Mouse (Mus musculus) midbrain, embryonic 12.5 days (tissue): Measurements from ENCODE around the gene Dennd4b. TPM values are rescaled to one million over a fixed set of nuclear protein-coding genes. Genes with fewer than 3 reads are reported as not detected.

Experiments
- ATAC-seq: fragments of 200-750 bp; cut with Nextera tagmentation; 2 replicates; pipeline ENCODE4 v1.8.0; 2017; ENCODE audit warnings: low read depth, moderate TSS enrichment, moderate library complexity; ENCODE audit not compliant: low FRiP score
- H3K27ac ChIP-seq: fragments of 300-500 bp; sonication (generic); replicated peaks from 2 replicates; pipeline ENCODE4 v1.5.1; 2016; ENCODE audit warnings: mild to moderate bottlenecking
- H3K27me3 ChIP-seq: fragments of 300-500 bp; sonication (generic); 2 replicates; pipeline ENCODE4 v1.6.1; 2016; ENCODE audit warnings: mild to moderate bottlenecking
- H3K36me3 ChIP-seq: fragments of 300-500 bp; sonication (generic); 2 replicates; pipeline ENCODE4 v1.6.1; 2016
- H3K4me1 ChIP-seq: fragments of 300-500 bp; sonication (generic); 2 replicates; pipeline ENCODE4 v1.6.1; 2016
- H3K4me2 ChIP-seq: fragments of 300-500 bp; sonication (generic); replicated peaks from 2 replicates; pipeline ENCODE4 v1.6.1; 2016; ENCODE audit warnings: mild to moderate bottlenecking, moderate library complexity
- H3K4me3 ChIP-seq: fragments of 300-500 bp; sonication (generic); 2 replicates; pipeline ENCODE4 v1.5.1; 2016; ENCODE audit warnings: mild to moderate bottlenecking
- H3K9ac ChIP-seq: fragments of 300-500 bp; sonication (generic); replicated peaks from 2 replicates; pipeline ENCODE4 v1.6.1; 2016; ENCODE audit warnings: mild to moderate bottlenecking, moderate library complexity
- H3K9me3 ChIP-seq: fragments of 300-500 bp; sonication (generic); 2 replicates; pipeline ENCODE4 v1.6.1; 2016; ENCODE audit warnings: mild to moderate bottlenecking
- WGBS: fragments of 180-500 bp; shearing (Covaris S2); methylation state at CpG from one replicate; pipeline ENCODE4 v1.1.7; 2016; 5-methylcytosine and 5-hydroxymethylcytosine counted together
- polyA plus RNA-seq: library from polyadenylated mRNA; unstranded; fragments of >200 nt; fragmentation: Nextera tagmentation; extraction: Ambion mirVana; gene quantifications from 2 replicates; pipeline ENCODE4 v1.2.1, GENCODE M21; 2016

Gene Dennd4b
- polyA plus RNA-seq: 6.6 and 6.9 TPM in 2 replicates

DNA sequence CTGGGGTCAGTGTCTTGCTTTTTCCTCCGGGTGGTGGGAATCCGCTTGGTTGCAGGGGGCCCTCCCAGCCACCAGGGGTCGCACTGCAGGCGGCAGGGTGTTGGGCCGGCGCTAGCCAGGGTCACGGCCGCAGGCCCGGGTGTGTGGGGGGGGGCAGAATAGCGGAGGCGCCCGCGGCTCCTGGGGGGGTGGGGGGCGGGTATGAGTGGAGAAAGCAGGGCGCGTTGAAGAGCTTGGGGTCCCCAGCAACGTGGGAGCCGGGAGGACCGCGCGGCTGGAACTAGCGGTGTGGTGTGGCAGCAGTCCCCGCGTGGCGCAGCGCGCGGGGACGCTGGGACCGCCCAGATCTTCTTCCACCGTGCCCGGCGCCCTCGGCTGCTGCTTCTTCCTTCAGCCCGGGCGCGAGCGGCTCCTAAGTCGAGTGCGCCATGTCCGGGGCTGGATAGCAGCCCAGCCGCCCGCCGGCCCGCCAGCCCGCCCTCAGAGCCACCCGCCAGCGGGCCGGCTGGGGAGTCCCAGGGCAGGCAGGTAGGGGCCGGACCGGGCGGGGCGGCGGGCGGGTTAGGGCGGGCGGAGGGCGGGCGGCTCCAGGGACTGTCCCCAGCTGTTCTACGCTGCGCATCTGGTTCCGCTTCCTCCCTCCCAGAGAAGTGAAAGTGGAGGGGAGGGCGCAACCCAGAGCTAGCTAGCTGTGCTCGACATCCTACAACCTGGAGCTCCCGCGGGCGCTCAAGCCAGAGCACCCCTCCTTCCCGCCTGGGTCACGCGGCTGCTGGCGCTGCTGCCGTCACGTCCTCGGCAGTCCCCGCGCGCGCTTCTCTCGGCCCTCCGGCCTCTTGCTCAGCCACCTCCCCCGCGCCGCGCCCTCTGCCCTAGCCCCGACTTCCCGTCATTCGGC is at the start of gene Dennd4b:
Gene Dennd4b, plus strand, starts transcription at position 152 of the 898 bp plus-strand sequence.
- Histone ChIP-seq H3K4me1 (peaks cover 14% of the 10 kb centered on the region), H3K27ac (peak within 1 kb of the TSS; percentile 94), H3K4me2 (peak within 1 kb of the TSS; percentile 92), H3K36me3 (peaks cover 41% of the 10 kb centered on the region), H3K27me3 (no peaks in the 10 kb centered on the region), H3K9ac (peak within 1 kb of the TSS; percentile 92), H3K9me3 (no peaks in the 10 kb centered on the region), H3K4me3 (peak within 1 kb of the TSS; percentile 96)
- ATAC-seq: peak; percentile 80
- under 1% methylated on average over 83 of the region's 87 CpGs for WGBS

DNA sequence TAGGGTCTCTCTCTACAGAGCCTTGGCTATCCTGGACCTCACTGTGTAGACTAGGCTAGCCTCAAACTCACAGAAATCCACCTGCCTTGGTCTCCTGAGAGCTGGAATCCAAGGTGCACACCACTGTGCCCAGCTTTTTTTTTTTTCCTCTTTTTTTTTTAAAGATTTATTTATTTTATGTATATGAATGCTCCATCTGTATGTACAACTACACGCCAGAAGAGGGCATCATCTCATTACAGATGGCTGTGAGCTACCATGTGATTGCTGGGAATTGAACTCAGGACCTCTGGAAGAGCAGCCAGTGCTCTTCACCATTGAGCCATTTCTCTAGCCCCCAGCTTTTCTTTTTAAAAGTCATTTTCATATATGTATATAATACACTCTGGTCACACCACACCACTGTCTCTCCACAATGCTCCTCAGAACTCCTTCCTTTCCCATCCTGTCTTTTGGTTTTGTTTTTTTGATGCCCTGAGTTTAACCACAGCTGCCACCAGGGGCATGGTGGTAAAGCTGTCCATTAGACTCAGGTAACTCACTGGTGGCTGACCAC is 49.1 kb upstream of the Dennd4b start:
- Histone ChIP-seq H3K4me2 (no peak overlapping the region), H3K9me3 (no peaks in the 10 kb centered on the region), H3K27me3 (no peaks in the 10 kb centered on the region), H3K27ac (no peak overlapping the region), H3K4me1 (peaks cover 32% of the 10 kb centered on the region), H3K36me3 (peaks cover 17% of the 10 kb centered on the region), H3K4me3 (no peak overlapping the region), H3K9ac (no peak overlapping the region)
- WGBS: 33% methylated on average over 1 of the region's 1 CpGs
- no peak for ATAC-seq

DNA sequence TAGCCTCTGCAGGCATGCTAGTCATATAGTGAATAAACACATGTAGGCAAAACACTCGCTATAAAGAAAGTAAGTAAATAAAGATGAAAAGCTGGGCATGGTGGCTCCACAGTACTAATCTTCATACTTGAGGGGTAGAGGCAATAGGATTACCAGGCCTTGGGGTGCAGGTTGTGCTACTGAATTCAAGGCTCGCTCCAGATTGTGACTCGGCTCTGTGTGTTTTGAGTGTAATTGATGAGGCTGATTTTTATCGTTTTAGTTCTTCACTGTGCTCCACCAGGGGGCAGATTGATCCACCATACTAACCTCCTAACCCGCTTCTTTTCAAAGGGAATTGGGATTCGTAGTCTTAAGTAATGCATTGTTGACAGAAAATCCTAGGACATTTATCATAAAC is 44.9 kb upstream of the Dennd4b start:
- Histone ChIP-seq H3K4me2 (peak overlapping the region; percentile 68), H3K4me1 (peaks cover 20% of the 10 kb centered on the region), H3K4me3 (peak overlapping the region; percentile 45), H3K9me3 (no peaks in the 10 kb centered on the region), H3K27ac (peak overlapping the region; percentile 69), H3K36me3 (0 out of 2 replicates have a peak, but pooled peaks cover 5% of the 10 kb centered on the region), H3K9ac (peak overlapping the region; percentile 48), H3K27me3 (no peaks in the 10 kb centered on the region)
- ATAC-seq: 0 out of 2 replicates have a peak, but pooled peaks have one; percentile 31
- WGBS: 16% methylated on average over 6 of the region's 6 CpGs

DNA sequence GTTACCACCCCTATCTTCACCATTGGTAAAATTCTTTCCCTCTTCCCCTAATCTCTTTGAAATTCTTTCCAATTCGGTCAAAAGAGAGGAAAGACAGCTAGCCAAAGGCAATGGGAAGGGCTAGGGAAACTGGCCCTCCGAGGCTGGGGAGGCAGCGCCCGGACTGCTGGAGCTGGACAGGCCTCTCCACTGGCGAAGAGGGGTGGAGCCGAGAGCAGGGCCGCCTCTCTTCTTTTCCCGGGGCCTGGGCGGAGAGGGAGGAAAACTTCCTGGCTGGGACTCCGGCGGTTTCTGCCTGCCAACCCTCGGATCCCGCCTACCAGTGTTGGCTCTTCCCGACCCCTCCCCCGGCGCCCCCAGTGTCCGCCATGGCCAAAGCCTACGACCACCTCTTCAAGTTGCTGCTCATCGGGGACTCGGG is 44.4 kb upstream of the Dennd4b start:
- H3K27ac ChIP-seq: peak overlapping the region; percentile 69
- H3K27me3 ChIP-seq: no peaks in the 10 kb centered on the region
- ATAC-seq: peak; percentile 73
- peak overlapping the region; percentile 68 for H3K4me2 ChIP-seq
- WGBS: under 1% methylated on average over 20 of the region's 20 CpGs
- H3K36me3 ChIP-seq: 0 out of 2 replicates have a peak, but pooled peaks cover 5% of the 10 kb centered on the region
- no peaks in the 10 kb centered on the region for H3K9me3 ChIP-seq
- peaks cover 20% of the 10 kb centered on the region for H3K4me1 ChIP-seq
- peak overlapping the region; percentile 48 for H3K9ac ChIP-seq
- peak overlapping the region; percentile 45 for H3K4me3 ChIP-seq

DNA sequence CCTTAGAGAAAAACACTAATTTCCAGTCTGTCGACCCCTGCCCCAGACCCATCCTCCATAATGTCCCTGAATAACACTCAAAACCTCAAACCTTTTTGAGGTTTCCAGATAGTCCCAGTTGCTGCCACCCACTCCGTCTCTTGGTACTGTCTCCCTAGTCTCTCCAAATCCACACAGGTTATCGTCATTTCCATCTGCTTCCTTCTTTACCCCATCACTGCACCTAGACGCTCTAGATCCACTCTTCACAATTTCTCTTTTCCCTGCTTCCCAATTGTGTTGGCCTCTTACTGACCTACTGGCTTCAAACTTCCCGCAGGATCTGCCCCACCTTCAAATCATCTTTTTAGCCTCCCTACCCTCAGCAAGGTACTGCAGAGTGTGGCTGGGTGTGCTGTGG is 43.9 kb upstream of the Dennd4b start:
- H3K4me2 ChIP-seq: peak overlapping the region; percentile 68
- peak overlapping the region; percentile 48 for H3K9ac ChIP-seq
- no peaks in the 10 kb centered on the region for H3K9me3 ChIP-seq
- no peak overlapping the region for H3K27ac ChIP-seq
- H3K4me1 ChIP-seq: peaks cover 20% of the 10 kb centered on the region
- ATAC-seq: no peak
- peak overlapping the region; percentile 45 for H3K4me3 ChIP-seq
- 0 out of 2 replicates have a peak, but pooled peaks cover 5% of the 10 kb centered on the region for H3K36me3 ChIP-seq
- 24% methylated on average over 5 of the region's 5 CpGs for WGBS
- no peaks in the 10 kb centered on the region for H3K27me3 ChIP-seq

DNA sequence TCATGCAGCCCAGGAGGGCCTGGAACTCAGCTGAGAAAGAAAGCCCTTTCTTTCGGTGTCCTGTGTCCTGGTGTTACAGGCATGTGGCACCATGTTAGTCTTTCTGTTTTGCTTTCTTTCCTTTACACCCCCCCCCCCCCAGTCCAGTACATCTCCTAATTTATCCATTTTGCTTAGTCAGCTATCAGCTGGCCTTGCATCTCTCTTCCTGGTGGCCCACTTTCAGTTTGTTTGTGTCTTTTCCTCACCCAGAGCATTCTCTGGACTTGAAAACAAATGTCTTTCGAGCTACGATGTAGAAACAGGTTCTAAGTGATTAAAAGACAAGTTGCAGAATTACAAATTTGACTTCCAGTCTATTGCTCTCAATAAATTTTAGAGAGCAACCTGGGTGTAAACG is 42.5 kb upstream of the Dennd4b start:
- 84% methylated on average over 4 of the region's 4 CpGs for WGBS
- Histone ChIP-seq H3K36me3 (0 out of 2 replicates have a peak, but pooled peaks cover 5% of the 10 kb centered on the region), H3K27me3 (no peaks in the 10 kb centered on the region), H3K4me3 (no peak overlapping the region), H3K4me1 (peaks cover 20% of the 10 kb centered on the region), H3K4me2 (no peak overlapping the region), H3K9ac (no peak overlapping the region), H3K27ac (no peak overlapping the region), H3K9me3 (no peaks in the 10 kb centered on the region)
- ATAC-seq: no peak

DNA sequence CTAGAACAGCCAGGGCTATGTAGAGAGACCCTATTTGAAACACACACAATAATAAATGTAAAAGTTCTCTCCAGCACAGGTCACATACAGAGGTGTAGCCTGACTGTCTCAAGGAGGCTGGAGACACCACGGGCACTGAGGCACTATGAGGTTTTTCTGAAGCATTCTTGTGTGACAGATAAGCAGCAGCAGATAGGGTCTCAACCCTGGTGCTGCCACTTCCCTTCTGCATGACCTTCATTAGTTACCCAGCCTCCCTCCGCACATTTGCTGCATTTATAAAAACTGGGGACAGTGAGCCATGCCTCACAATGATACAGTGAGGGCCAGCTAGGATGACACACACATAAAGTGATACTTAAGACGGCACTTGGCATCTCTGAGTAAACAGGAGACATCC is 42.0 kb upstream of the Dennd4b start:
- WGBS: 92% methylated on average over 3 of the region's 3 CpGs
- no peak overlapping the region for H3K27ac ChIP-seq
- no peak overlapping the region for H3K4me2 ChIP-seq
- no peak for ATAC-seq
- H3K9me3 ChIP-seq: no peaks in the 10 kb centered on the region
- no peaks in the 10 kb centered on the region for H3K27me3 ChIP-seq
- no peak overlapping the region for H3K4me3 ChIP-seq
- no peak overlapping the region for H3K9ac ChIP-seq
- H3K36me3 ChIP-seq: 0 out of 2 replicates have a peak, but pooled peaks cover 5% of the 10 kb centered on the region
- peaks cover 20% of the 10 kb centered on the region for H3K4me1 ChIP-seq

GRCm38 (mm10) chr3:90224331-90224730 is 40.7 kb upstream of the Dennd4b start:
- Histone ChIP-seq H3K4me3 (no peak overlapping the region), H3K36me3 (0 out of 2 replicates have a peak, but pooled peaks cover 5% of the 10 kb centered on the region), H3K9ac (no peak overlapping the region), H3K4me2 (no peak overlapping the region), H3K27ac (no peak overlapping the region), H3K27me3 (no peaks in the 10 kb centered on the region; the same call in 1 of the 2 replicates), H3K4me1 (peaks cover 20% of the 10 kb centered on the region), H3K9me3 (no peaks in the 10 kb centered on the region)
- 87% methylated on average over 10 of the region's 10 CpGs for WGBS
- no peak for ATAC-seq

GRCm38 (mm10) chr3:90231075-90231474 is 33.9 kb upstream of the Dennd4b start:
- Histone ChIP-seq H3K36me3 (peaks cover 22% of the 10 kb centered on the region), H3K9me3 (no peaks in the 10 kb centered on the region), H3K4me3 (peak overlapping the region; percentile 80), H3K27ac (peak overlapping the region; percentile 85), H3K4me1 (peaks cover 11% of the 10 kb centered on the region), H3K4me2 (peak overlapping the region; percentile 89), H3K9ac (0 out of 2 replicates have a peak overlapping the region, but pooled peaks have one; percentile 80), H3K27me3 (no peaks in the 10 kb centered on the region; the same call in 1 of the 2 replicates)
- 16% methylated on average over 8 of the region's 8 CpGs for WGBS
- no peak; the same call in 1 of the 2 replicates for ATAC-seq

DNA sequence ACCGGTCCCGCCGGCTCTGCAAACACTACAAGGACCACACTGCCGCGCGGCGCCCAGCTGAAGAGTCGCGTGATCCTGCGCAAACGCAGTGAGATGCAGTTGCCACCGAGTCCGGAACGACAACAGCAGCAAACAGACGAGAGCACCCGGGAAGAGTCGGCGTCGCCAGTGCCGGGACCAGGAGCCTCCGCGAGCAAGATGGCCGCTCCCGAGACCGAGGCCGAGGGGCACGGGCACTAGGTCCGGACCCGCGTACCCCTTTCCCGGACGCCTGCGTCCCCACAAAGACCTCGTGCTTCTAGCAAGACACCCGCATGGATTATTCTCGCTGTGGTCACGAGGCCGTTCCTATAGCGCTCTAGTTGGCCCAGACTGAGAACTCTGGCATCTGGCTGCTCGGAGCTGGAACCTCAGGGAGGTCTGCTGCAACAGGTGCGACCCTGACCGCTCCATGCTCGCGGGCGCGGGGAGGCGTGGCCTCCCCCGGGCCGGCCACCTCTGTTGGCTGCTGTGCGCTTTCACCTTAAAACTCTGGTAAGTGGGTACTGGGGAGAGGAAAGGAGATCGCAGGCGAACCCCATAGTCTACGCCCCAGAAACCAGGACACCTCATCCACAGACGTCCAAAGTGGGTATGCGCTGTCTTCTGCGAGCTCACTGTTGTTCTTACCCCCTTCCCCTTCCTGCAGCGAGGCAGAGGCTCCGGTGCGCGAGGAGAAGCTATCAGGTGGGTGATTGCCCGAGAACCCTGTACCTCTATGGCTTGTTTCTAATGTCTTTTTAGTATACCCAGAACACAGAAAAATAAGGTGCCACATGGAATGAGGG is 33.3 kb upstream of the Dennd4b start, which contains the start of gene Jtb:
Gene Jtb, plus strand, starts transcription at position 91 of the 827 bp plus-strand sequence.
- peak; percentile 98 for ATAC-seq
- H3K4me1 ChIP-seq: peaks cover 11% of the 10 kb centered on the region
- H3K4me2 ChIP-seq: peak within 1 kb of the TSS; percentile 89
- under 1% methylated on average over 61 of the region's 61 CpGs for WGBS
- H3K27ac ChIP-seq: peak within 1 kb of the TSS; percentile 85
- H3K9me3 ChIP-seq: no peaks in the 10 kb centered on the region
- peaks cover 28% of the 10 kb centered on the region for H3K36me3 ChIP-seq
- H3K9ac ChIP-seq: peak within 1 kb of the TSS; percentile 80
- peak within 1 kb of the TSS; percentile 80 for H3K4me3 ChIP-seq
- H3K27me3 ChIP-seq: no peaks in the 10 kb centered on the region; the same call in 1 of the 2 replicates

- no peaks in the 10 kb centered on the region; the same call in 1 of the 2 replicates for H3K27me3 ChIP-seq
- H3K4me3 ChIP-seq: no peak overlapping the region
- H3K9ac ChIP-seq: no peak overlapping the region
- H3K4me1 ChIP-seq: peaks cover 13% of the 10 kb centered on the region
- ATAC-seq: no peak
- 97% methylated on average over 2 of the region's 2 CpGs for WGBS
- H3K4me2 ChIP-seq: no peak overlapping the region
- peaks cover 8% of the 10 kb centered on the region; the same call in 1 of the 2 replicates for H3K36me3 ChIP-seq
- H3K9me3 ChIP-seq: no peaks in the 10 kb centered on the region
- H3K27ac ChIP-seq: no peak overlapping the region
Observed at GRCm38 (mm10) chr3:90241251-90241650, 23.7 kb upstream of the Dennd4b start.
